Mouse (Mus musculus): ENCODE measurements around the gene Scamp1. TPM values are rescaled to one million over a fixed set of nuclear protein-coding genes. Genes with fewer than 3 reads are reported as not detected.
A peak's percentile ranks its signal among the peaks of the same experiment; 100 is the strongest.

The Scamp1 gene
- polyA plus RNA-seq, 1 experiment from 2014 or later: 28.8 TPM

DNA sequence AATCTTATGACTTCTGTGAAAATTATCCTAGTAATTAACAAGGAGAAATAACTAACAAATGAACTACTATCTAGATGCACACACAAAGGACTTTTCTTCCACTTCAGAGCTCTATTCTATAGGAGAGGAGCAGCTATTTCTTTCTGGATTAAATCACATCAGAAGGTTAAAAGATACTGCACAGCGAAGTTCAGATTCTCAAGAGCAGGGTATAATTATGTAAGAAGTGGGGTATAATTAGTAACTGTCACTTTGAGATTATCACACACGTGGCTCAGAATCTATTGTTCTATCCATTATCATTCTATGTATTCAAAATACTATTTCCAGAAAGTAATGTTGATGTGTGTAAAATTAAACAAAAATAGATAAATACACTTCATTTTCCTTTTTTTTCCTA is 22.6 kb upstream of the Scamp1 start:
- Histone ChIP-seq H3K27me3 (ENCODE audit: insufficient read depth, low read length) (no peaks in the 10 kb centered on the region), H3K4me3 (ENCODE audit: low read depth, low read length) (no peak overlapping the region), H3K9me3 (ENCODE audit: low read depth, low read length) (no peaks in the 10 kb centered on the region), H3K4me2 (no peak overlapping the region), H3K9ac (no peak overlapping the region), H3K36me3 (ENCODE audit: insufficient read depth) (no peaks in the 10 kb centered on the region), H3K27ac (ENCODE audit: low read depth) (no peak overlapping the region), H3K4me1 (ENCODE audit: insufficient read depth) (no peaks in the 10 kb centered on the region)
- 65% methylated on average over 2 of the region's 2 CpGs for WGBS
- ATAC-seq (ENCODE audit: insufficient read depth): no peak
- DNase-seq: no peak
- no peak for TF ChIP-seq CTCF (IDR thresholded peaks at IDR 0.05; ENCODE audit: low read depth)

- H3K9me3 ChIP-seq (ENCODE audit: low read depth, low read length): no peaks in the 10 kb centered on the region
- H3K4me2 ChIP-seq: no peak overlapping the region; the same call in 1 of the 2 replicates
- no peak overlapping the region for H3K27ac ChIP-seq (ENCODE audit: low read depth)
- no peak for TF ChIP-seq CTCF (IDR thresholded peaks at IDR 0.05; ENCODE audit: low read depth)
- H3K4me3 ChIP-seq (ENCODE audit: low read depth, low read length): no peak overlapping the region
- no peak overlapping the region for H3K9ac ChIP-seq
- DNase-seq (no peak), ATAC-seq (ENCODE audit: insufficient read depth) (0 out of 2 replicates have a peak, but pooled peaks have one; percentile 25)
- no peaks in the 10 kb centered on the region for H3K27me3 ChIP-seq (ENCODE audit: insufficient read depth, low read length)
- H3K36me3 ChIP-seq (ENCODE audit: insufficient read depth): no peaks in the 10 kb centered on the region
- no peaks in the 10 kb centered on the region for H3K4me1 ChIP-seq (ENCODE audit: insufficient read depth)
- 81% methylated on average over 7 of the region's 7 CpGs for WGBS
These were observed 21.9 kb upstream of the Scamp1 start for GRCm38 (mm10) chr13:94307531-94307930.

- H3K4me2 ChIP-seq: peak overlapping the region; percentile 57
- no peak for TF ChIP-seq CTCF (IDR thresholded peaks at IDR 0.05; ENCODE audit: low read depth)
These were observed 21.3 kb upstream of the Scamp1 start for GRCm38 (mm10) chr13:94306968-94307289.

GRCm38 (mm10) chr13:94306277-94306967 is 20.8 kb upstream of the Scamp1 start:
- WGBS: 37% methylated on average over 18 of the region's 18 CpGs
- Histone ChIP-seq H3K27ac (ENCODE audit: low read depth) (no peak overlapping the region), H3K27me3 (ENCODE audit: insufficient read depth, low read length) (no peaks in the 10 kb centered on the region), H3K9me3 (ENCODE audit: low read depth, low read length) (no peaks in the 10 kb centered on the region), H3K4me1 (ENCODE audit: insufficient read depth) (no peaks in the 10 kb centered on the region), H3K4me3 (ENCODE audit: low read depth, low read length) (0 out of 2 replicates have a peak overlapping the region, but pooled peaks have one; percentile 3), H3K36me3 (ENCODE audit: insufficient read depth) (no peaks in the 10 kb centered on the region), H3K9ac (peak overlapping the region; percentile 44; the same call in 1 of the 2 replicates), H3K4me2 (peak overlapping the region; percentile 57)
- ATAC-seq (ENCODE audit: insufficient read depth) (peak; percentile 96), DNase-seq (peak; percentile 88)
- TF ChIP-seq CTCF (IDR thresholded peaks at IDR 0.05; ENCODE audit: low read depth): no peak

More at GRCm38 (mm10) chr13:94306968-94307289, 21.3 kb upstream of the Scamp1 start:
- Histone ChIP-seq H3K36me3 (ENCODE audit: insufficient read depth) (no peaks in the 10 kb centered on the region), H3K9ac (peak overlapping the region; percentile 44; the same call in 1 of the 2 replicates), H3K27me3 (ENCODE audit: insufficient read depth, low read length) (no peaks in the 10 kb centered on the region), H3K9me3 (ENCODE audit: low read depth, low read length) (no peaks in the 10 kb centered on the region), H3K27ac (ENCODE audit: low read depth) (no peak overlapping the region), H3K4me3 (ENCODE audit: low read depth, low read length) (0 out of 2 replicates have a peak overlapping the region, but pooled peaks have one; percentile 3), H3K4me1 (ENCODE audit: insufficient read depth) (no peaks in the 10 kb centered on the region)
- DNase-seq: no peak
- 24% methylated on average over 5 of the region's 5 CpGs for WGBS
- peak; percentile 61; the same call in 1 of the 2 replicates for ATAC-seq (ENCODE audit: insufficient read depth)

DNA sequence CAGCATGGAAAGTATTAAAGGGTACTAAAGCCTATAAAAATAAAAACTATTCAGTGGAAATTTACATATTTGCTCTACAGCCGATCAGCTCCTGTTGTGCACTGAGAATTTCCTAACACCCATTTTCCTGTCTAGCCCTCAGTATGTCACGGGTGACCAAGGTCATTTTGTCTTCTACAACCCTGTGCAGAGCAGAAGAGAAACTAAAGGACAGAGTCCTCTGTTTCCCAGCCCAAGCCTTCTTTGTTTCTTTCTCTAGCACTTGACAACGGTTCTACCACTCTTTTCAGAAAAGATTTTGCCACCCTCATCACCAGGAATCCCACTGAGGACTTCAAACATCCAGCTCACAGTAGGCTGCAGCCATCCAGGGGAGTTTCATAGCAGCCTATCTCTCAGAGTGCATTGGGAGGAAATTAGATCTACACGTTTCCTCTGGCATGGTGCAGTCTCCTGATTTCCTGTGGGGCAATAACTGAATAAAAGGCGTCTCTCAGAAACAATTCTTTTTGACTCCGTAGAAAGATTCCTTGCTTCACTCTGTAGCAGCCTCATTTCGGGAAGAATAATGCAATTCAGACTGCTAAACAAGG is 15.4 kb upstream of the Scamp1 start:
- H3K4me1 ChIP-seq (ENCODE audit: insufficient read depth): no peaks in the 10 kb centered on the region
- H3K4me3 ChIP-seq (ENCODE audit: low read depth, low read length): no peak overlapping the region
- H3K9ac ChIP-seq: no peak overlapping the region
- no peaks in the 10 kb centered on the region for H3K36me3 ChIP-seq (ENCODE audit: insufficient read depth)
- H3K4me2 ChIP-seq: no peak overlapping the region
- ATAC-seq (ENCODE audit: insufficient read depth): no peak
- no peak for DNase-seq
- no peak for TF ChIP-seq CTCF (IDR thresholded peaks at IDR 0.05; ENCODE audit: low read depth)
- no peak overlapping the region for H3K27ac ChIP-seq (ENCODE audit: low read depth)
- H3K9me3 ChIP-seq (ENCODE audit: low read depth, low read length): no peaks in the 10 kb centered on the region
- no peaks in the 10 kb centered on the region for H3K27me3 ChIP-seq (ENCODE audit: insufficient read depth, low read length)
- 58% methylated on average over 7 of the region's 7 CpGs for WGBS

DNA sequence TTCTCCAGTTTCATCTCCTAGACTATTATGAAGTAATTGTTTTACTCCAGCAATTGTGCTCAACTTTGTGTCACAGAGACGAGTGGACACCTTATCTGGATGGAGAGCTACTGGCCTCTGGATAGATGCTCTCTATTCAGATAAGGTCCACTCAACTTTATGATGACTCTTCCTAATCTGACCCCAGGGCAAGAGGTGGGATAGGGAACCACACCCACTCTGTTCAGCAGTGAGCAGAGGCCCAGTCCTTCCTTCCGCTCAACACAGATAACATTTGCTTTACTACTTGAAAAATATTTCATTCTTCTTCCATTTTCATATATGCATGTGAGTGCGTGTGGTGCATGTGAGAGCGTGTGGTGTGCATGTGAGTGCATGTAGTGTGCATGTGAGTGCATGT is 14.6 kb upstream of the Scamp1 start:
- no peaks in the 10 kb centered on the region for H3K36me3 ChIP-seq (ENCODE audit: insufficient read depth)
- H3K9me3 ChIP-seq (ENCODE audit: low read depth, low read length): no peaks in the 10 kb centered on the region
- WGBS: 78% methylated on average over 4 of the region's 4 CpGs
- DNase-seq (no peak), ATAC-seq (ENCODE audit: insufficient read depth) (no peak)
- H3K4me1 ChIP-seq (ENCODE audit: insufficient read depth): no peaks in the 10 kb centered on the region
- TF ChIP-seq CTCF (IDR thresholded peaks at IDR 0.05; ENCODE audit: low read depth): no peak
- H3K27ac ChIP-seq (ENCODE audit: low read depth): no peak overlapping the region
- no peaks in the 10 kb centered on the region for H3K27me3 ChIP-seq (ENCODE audit: insufficient read depth, low read length)
- H3K4me2 ChIP-seq: no peak overlapping the region
- H3K4me3 ChIP-seq (ENCODE audit: low read depth, low read length): no peak overlapping the region
- H3K9ac ChIP-seq: no peak overlapping the region

DNA sequence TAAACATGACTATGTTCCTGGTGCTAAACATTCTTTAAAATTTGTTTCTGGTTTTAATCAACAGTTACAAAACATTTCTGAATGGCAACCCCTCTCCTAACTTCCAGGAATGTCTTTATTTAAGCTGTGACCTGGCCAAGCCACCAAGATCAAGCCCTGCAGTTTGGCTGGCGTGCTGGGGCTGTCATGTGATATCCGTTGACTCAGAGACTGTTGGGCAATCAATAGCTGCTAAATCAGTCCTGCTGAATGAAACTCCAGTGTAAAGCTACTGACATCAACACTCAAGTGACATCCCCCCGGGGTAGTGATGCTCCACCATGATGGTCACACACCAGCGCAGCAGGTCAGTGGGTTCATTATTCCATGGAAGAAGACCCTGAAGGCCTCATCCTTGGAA is 12.7 kb upstream of the Scamp1 start:
- Histone ChIP-seq H3K4me1 (ENCODE audit: insufficient read depth) (no peaks in the 10 kb centered on the region), H3K9ac (no peak overlapping the region), H3K9me3 (ENCODE audit: low read depth, low read length) (no peaks in the 10 kb centered on the region), H3K4me3 (ENCODE audit: low read depth, low read length) (no peak overlapping the region), H3K4me2 (no peak overlapping the region), H3K36me3 (ENCODE audit: insufficient read depth) (no peaks in the 10 kb centered on the region), H3K27me3 (ENCODE audit: insufficient read depth, low read length) (no peaks in the 10 kb centered on the region), H3K27ac (ENCODE audit: low read depth) (no peak overlapping the region)
- no peak for TF ChIP-seq CTCF (IDR thresholded peaks at IDR 0.05; ENCODE audit: low read depth)
- WGBS: 74% methylated on average over 4 of the region's 4 CpGs
- no peak for DNase-seq
- no peak for ATAC-seq (ENCODE audit: insufficient read depth)

All from lung, embryonic 14.5 days (tissue).